12 mouse cellular contexts compared by ENCODE assay signal in the genomic region with DNA sequence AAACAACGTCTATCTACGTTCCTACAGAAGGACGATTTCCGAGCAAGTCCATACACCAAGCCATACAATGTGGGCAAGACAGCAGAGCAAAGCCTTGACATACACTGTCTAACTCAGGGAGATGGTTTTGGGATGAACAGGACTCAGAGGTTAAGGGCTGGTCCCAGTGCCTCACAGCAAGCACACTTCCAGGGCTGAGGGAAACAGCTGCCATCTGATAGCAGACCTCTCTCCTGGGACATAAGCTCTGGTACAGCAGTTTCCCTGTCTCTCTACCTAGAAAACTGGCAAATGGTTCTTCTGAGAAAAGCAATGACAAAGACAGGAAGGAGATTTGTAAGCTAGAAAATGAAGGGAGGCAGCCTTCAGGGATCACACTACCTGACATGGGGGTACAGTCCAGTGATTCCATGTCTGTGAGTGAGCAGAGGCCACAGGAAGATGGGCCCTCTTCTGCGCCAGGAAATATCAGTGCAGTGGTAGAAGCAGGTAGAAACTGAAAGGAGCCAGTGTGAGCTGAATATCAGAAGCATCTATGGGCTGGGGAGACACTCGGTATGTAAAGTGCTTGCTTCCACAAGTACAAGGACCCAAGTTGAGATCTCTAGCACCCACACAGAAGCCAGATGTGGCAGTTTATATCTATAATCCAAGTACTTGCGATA.
DNase-seq lines count a peak whose midpoint lies in the region; ATAC-seq and TF ChIP-seq lines count a peak whose summit lies in the region.
"Had no signal": no experiment of that assay in that cellular context is flagged by ENCODE, and none has a peak within 500 bp of the region (broad histone marks: within the 10 kb centered on the region; RNA-seq: fewer than 3 reads in every experiment).

No protein-coding gene starts in this region.

- WGBS in kidney, adult 2 months: 76% methylated on average over 7 of the region's 7 CpGs
- WGBS in neural tube, embryonic 11.5 days: 89% methylated on average over 7 of the region's 7 CpGs
- WGBS in neural tube, embryonic 15.5 days: 92% methylated on average over 7 of the region's 7 CpGs
- 83% methylated on average over 7 of the region's 7 CpGs for WGBS in embryonic facial prominence, embryonic 14.5 days
- WGBS in forebrain, postnatal 0 days: 96% methylated on average over 7 of the region's 7 CpGs

- DNase-seq in kidney, adult 2 months: peak; percentile 50
- DNase-seq in kidney, postnatal 10 days: no peak
- no peak for DNase-seq in neural tube, embryonic 11.5 days (ENCODE audit: low spot score)
- DNase-seq in embryonic facial prominence, embryonic 14.5 days (ENCODE audit: low spot score): peak; percentile 48
- peak; percentile 37 for DNase-seq in splenic B cell, adult 2 months (ENCODE audit: low read depth, low spot score)
- no peak for DNase-seq in right cerebral cortex, adult 2 months (ENCODE audit: low spot score in 2 of 2)
- no peak for DNase-seq in forebrain, postnatal 0 days
- DNase-seq: cerebellum, postnatal 14 days; heart, postnatal 4 days; lung, adult 2 months; right cerebral cortex, postnatal 4 days had no signal

- no peak overlapping the region for H3K4me2 ChIP-seq in neural tube, embryonic 11.5 days (ENCODE audit: low read depth)
- no peak overlapping the region for H3K4me2 ChIP-seq in neural tube, embryonic 15.5 days
- no peak overlapping the region for H3K4me2 ChIP-seq in embryonic facial prominence, embryonic 14.5 days (ENCODE audit: low read depth, low read length)
- no peak overlapping the region for H3K4me2 ChIP-seq in forebrain, postnatal 0 days (ENCODE audit: low read depth)

- H3K36me3 ChIP-seq in kidney, adult 2 months (ENCODE audit: control insufficient read depth, insufficient read depth, low read length): no peaks in the 10 kb centered on the region
- no peaks in the 10 kb centered on the region for H3K36me3 ChIP-seq in neural tube, embryonic 11.5 days (ENCODE audit: control insufficient read depth, insufficient read depth, low read length)
- H3K36me3 ChIP-seq in neural tube, embryonic 15.5 days: no peaks in the 10 kb centered on the region
- no peaks in the 10 kb centered on the region for H3K36me3 ChIP-seq in embryonic facial prominence, embryonic 14.5 days (ENCODE audit: control insufficient read depth, insufficient read depth, low read length)
- no peaks in the 10 kb centered on the region for H3K36me3 ChIP-seq in splenic B cell, adult 2 months (ENCODE audit: control insufficient read depth, insufficient read depth, low read length, poor library complexity, severe bottlenecking)
- no peaks in the 10 kb centered on the region for H3K36me3 ChIP-seq in forebrain, postnatal 0 days (ENCODE audit: insufficient read depth)

- no peak for TF ChIP-seq CTCF in kidney, adult 2 months (conservative IDR thresholded peaks at IDR 0.05; ENCODE audit: insufficient read depth, insufficient read length, low read depth, low read length)
- no peak for TF ChIP-seq CTCF in forebrain, postnatal 0 days (IDR thresholded peaks at IDR 0.05; ENCODE audit: low read depth)

- no peak overlapping the region for H3K9ac ChIP-seq in neural tube, embryonic 11.5 days (ENCODE audit: low read length)
- H3K9ac ChIP-seq in neural tube, embryonic 15.5 days (replicated peaks): no peak overlapping the region
- no peak overlapping the region for H3K9ac ChIP-seq in embryonic facial prominence, embryonic 14.5 days (ENCODE audit: low read depth, low read length)
- no peak overlapping the region for H3K9ac ChIP-seq in forebrain, postnatal 0 days

- H3K4me1 ChIP-seq in kidney, adult 2 months (ENCODE audit: control insufficient read depth, insufficient read depth, low read length): peaks cover 31% of the 10 kb centered on the region
- H3K4me1 ChIP-seq in neural tube, embryonic 11.5 days (ENCODE audit: control insufficient read depth, insufficient read depth, low read length): no peaks in the 10 kb centered on the region; the same call in 1 of the 2 replicates
- peaks cover 7% of the 10 kb centered on the region; the same call in 1 of the 2 replicates for H3K4me1 ChIP-seq in neural tube, embryonic 15.5 days
- peaks cover 34% of the 10 kb centered on the region for H3K4me1 ChIP-seq in embryonic facial prominence, embryonic 14.5 days (ENCODE audit: control insufficient read depth, insufficient read depth, low read length)
- 0 out of 2 replicates have a peak, but pooled peaks cover 3% of the 10 kb centered on the region for H3K4me1 ChIP-seq in forebrain, postnatal 0 days (ENCODE audit: insufficient read depth)

- no peaks in the 10 kb centered on the region for H3K27me3 ChIP-seq in kidney, adult 2 months (replicated peaks; ENCODE audit: control insufficient read depth, insufficient read depth, low read length)
- H3K27me3 ChIP-seq in neural tube, embryonic 11.5 days (ENCODE audit: control insufficient read depth, insufficient read depth, low read length): no peaks in the 10 kb centered on the region
- H3K27me3 ChIP-seq in neural tube, embryonic 15.5 days (replicated peaks): no peaks in the 10 kb centered on the region
- H3K27me3 ChIP-seq in embryonic facial prominence, embryonic 14.5 days (replicated peaks; ENCODE audit: control insufficient read depth, insufficient read depth, low read length): no peaks in the 10 kb centered on the region
- no peaks in the 10 kb centered on the region for H3K27me3 ChIP-seq in splenic B cell, adult 2 months (ENCODE audit: control insufficient read depth, insufficient read depth, low read length, poor library complexity, severe bottlenecking)
- no peaks in the 10 kb centered on the region for H3K27me3 ChIP-seq in forebrain, postnatal 0 days (ENCODE audit: insufficient read depth, low read length)

- no peak for ATAC-seq in neural tube, embryonic 11.5 days (ENCODE audit: insufficient read depth, low FRiP score, low TSS enrichment)
- no peak for ATAC-seq in neural tube, embryonic 15.5 days (ENCODE audit: low FRiP score)
- no peak for ATAC-seq in embryonic facial prominence, embryonic 14.5 days (ENCODE audit: low read depth)
- ATAC-seq in forebrain, postnatal 0 days: no peak

- TF ChIP-seq POLR2A in kidney, adult 2 months (IDR thresholded peaks at IDR 0.05; ENCODE audit: low read depth, low read length): no peak

- H3K4me3 ChIP-seq in kidney, adult 2 months (ENCODE audit: insufficient read depth, low read depth, low read length): no peak overlapping the region
- H3K4me3 ChIP-seq in neural tube, embryonic 11.5 days (ENCODE audit: low read depth, low read length): no peak overlapping the region
- no peak overlapping the region for H3K4me3 ChIP-seq in neural tube, embryonic 15.5 days (replicated peaks)
- H3K4me3 ChIP-seq in embryonic facial prominence, embryonic 14.5 days (ENCODE audit: low read depth, low read length): no peak overlapping the region
- no peak overlapping the region for H3K4me3 ChIP-seq in forebrain, postnatal 0 days (ENCODE audit: low read depth, low read length)

- peak overlapping the region; percentile 92 for H3K27ac ChIP-seq in kidney, adult 2 months (ENCODE audit: insufficient read depth, low read depth, low read length)
- 0 out of 2 replicates have a peak overlapping the region, but pooled peaks have one; percentile 3 for H3K27ac ChIP-seq in neural tube, embryonic 11.5 days (ENCODE audit: low read depth, low read length)
- no peak overlapping the region; the same call in 1 of the 2 replicates for H3K27ac ChIP-seq in neural tube, embryonic 15.5 days (replicated peaks)
- H3K27ac ChIP-seq in embryonic facial prominence, embryonic 14.5 days (replicated peaks; ENCODE audit: low read depth, low read length): peak overlapping the region; percentile 45; the same call in 1 of the 2 replicates
- no peak overlapping the region for H3K27ac ChIP-seq in forebrain, postnatal 0 days (ENCODE audit: low read depth, low read length)

- H3K9me3 ChIP-seq in neural tube, embryonic 11.5 days (ENCODE audit: control insufficient read depth, low read length): no peaks in the 10 kb centered on the region
- H3K9me3 ChIP-seq in neural tube, embryonic 15.5 days (replicated peaks): no peaks in the 10 kb centered on the region
- 0 out of 2 replicates have a peak, but pooled peaks cover 6% of the 10 kb centered on the region for H3K9me3 ChIP-seq in embryonic facial prominence, embryonic 14.5 days (ENCODE audit: control insufficient read depth, low read length)
- H3K9me3 ChIP-seq in forebrain, postnatal 0 days (ENCODE audit: low read length): no peaks in the 10 kb centered on the region

Comparison
In these comparisons a context has a peak if more than half of its experiments do, and no peak if none do; other contexts are left out.
1. DNase-seq: peak in kidney, adult 2 months (single experiment), embryonic facial prominence, embryonic 14.5 days (single experiment) and splenic B cell, adult 2 months (single experiment); none in kidney, postnatal 10 days (single experiment), neural tube, embryonic 11.5 days (single experiment), right cerebral cortex, adult 2 months (0 of 2) and forebrain, postnatal 0 days (single experiment).
2. H3K27ac ChIP-seq: peak in kidney, adult 2 months (single experiment), neural tube, embryonic 11.5 days (single experiment) and embryonic facial prominence, embryonic 14.5 days (single experiment); none in neural tube, embryonic 15.5 days (single experiment) and forebrain, postnatal 0 days (single experiment).